Mouse (Mus musculus) embryonic facial prominence, embryonic 13.5 days (tissue): ENCODE data around the gene Sik2. TPM values are rescaled to one million over a fixed set of nuclear protein-coding genes. Genes with fewer than 3 reads are reported as not detected.

Experiments
- ATAC-seq: fragments of 200-750 bp; cut with Nextera tagmentation; 2 replicates; pipeline ENCODE4 v1.8.0; 2017; ENCODE audit warnings: low read depth; ENCODE audit not compliant: insufficient number of reproducible peaks, insufficient read depth, low FRiP score, low TSS enrichment
- H3K27ac ChIP-seq: fragments of 300-500 bp; sonication (generic); 2 replicates; pipeline ENCODE4 v1.5.1; 2015; ENCODE audit warnings: moderate library complexity, mild to moderate bottlenecking, inconsistent platforms
- H3K27me3 ChIP-seq: fragments of 300-500 bp; sonication (generic); 2 replicates; pipeline ENCODE4 v1.6.1; 2015; ENCODE audit warnings: mild to moderate bottlenecking, inconsistent platforms
- H3K36me3 ChIP-seq: fragments of 300-500 bp; sonication (generic); 2 replicates; pipeline ENCODE4 v1.6.1; 2015; ENCODE audit warnings: mild to moderate bottlenecking, inconsistent platforms
- H3K4me1 ChIP-seq: fragments of 300-500 bp; sonication (generic); 2 replicates; pipeline ENCODE4 v1.6.1; 2015; ENCODE audit warnings: inconsistent platforms
- H3K4me2 ChIP-seq: fragments of 300-500 bp; sonication (generic); 2 replicates; pipeline ENCODE4 v1.6.1; 2015; ENCODE audit warnings: moderate library complexity, mild to moderate bottlenecking, inconsistent platforms
- H3K4me3 ChIP-seq: fragments of 300-500 bp; sonication (generic); 2 replicates; pipeline ENCODE4 v1.5.1; 2015; ENCODE audit warnings: mild to moderate bottlenecking, inconsistent platforms
- H3K9ac ChIP-seq: fragments of 300-500 bp; sonication (generic); 2 replicates; pipeline ENCODE4 v1.6.1; 2015; ENCODE audit warnings: mild to moderate bottlenecking, inconsistent platforms
- H3K9me3 ChIP-seq: fragments of 300-500 bp; sonication (generic); 2 replicates; pipeline ENCODE4 v1.6.1; 2016; ENCODE audit warnings: inconsistent platforms
- WGBS: fragments of 180-500 bp; shearing (Covaris S2); methylation state at CpG from one replicate; pipeline ENCODE4 v1.1.7; 2015; ENCODE audit warnings: mixed read lengths; 5-methylcytosine and 5-hydroxymethylcytosine counted together
- polyA plus RNA-seq: library from polyadenylated mRNA; unstranded; fragments of >200 nt; fragmentation: Nextera tagmentation; extraction: Ambion mirVana; gene quantifications from 2 replicates; pipeline ENCODE4 v1.2.1, GENCODE M21; 2015

Sik2 gene
- polyA plus RNA-seq, 1 experiment from 2014 or later, result 19.4 TPM

GRCm38 (mm10) chr9:50847606-50848368 is 161.1 kb downstream of the Sik2 start:
- no peak for ATAC-seq
- Histone ChIP-seq H3K9me3 (no peaks in the 10 kb centered on the region), H3K9ac (no peak overlapping the region), H3K27me3 (no peaks in the 10 kb centered on the region), H3K4me3 (no peak overlapping the region), H3K36me3 (peaks cover 25% of the 10 kb centered on the region), H3K27ac (no peak overlapping the region), H3K4me1 (peaks cover 25% of the 10 kb centered on the region), H3K4me2 (no peak overlapping the region)
- 59% methylated on average over 12 of the region's 12 CpGs for WGBS

GRCm38 (mm10) chr9:50847133-50847532 is 161.7 kb downstream of the Sik2 start:
- Histone ChIP-seq H3K9ac (no peak overlapping the region), H3K27me3 (no peaks in the 10 kb centered on the region), H3K27ac (no peak overlapping the region), H3K36me3 (peaks cover 28% of the 10 kb centered on the region), H3K4me1 (peaks cover 19% of the 10 kb centered on the region), H3K4me3 (no peak overlapping the region), H3K9me3 (no peaks in the 10 kb centered on the region), H3K4me2 (no peak overlapping the region)
- WGBS, result 86% methylated on average over 6 of the region's 6 CpGs
- ATAC-seq, result no peak

DNA sequence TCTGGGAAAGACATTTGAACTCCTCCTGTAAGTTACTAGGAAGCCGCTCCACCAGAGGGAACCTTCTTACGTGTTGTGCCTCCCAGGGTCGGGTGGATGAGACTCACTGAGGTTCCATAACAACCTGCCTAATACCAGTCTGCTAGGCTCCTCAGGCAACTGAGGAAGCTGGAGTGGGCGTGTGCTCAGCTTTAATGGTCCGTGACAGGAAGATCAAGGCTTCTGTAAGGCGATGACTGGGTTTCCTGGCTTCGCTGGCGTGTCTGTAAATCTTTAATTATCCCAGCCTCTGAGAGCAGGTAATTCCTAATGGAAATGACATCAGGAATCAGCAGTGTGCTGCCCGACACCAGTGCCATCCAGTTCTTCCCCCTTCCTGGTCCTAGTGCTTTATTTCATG is 163.3 kb downstream of the Sik2 start:
- Histone ChIP-seq H3K9ac (no peak overlapping the region), H3K4me2 (no peak overlapping the region), H3K4me3 (no peak overlapping the region), H3K9me3 (no peaks in the 10 kb centered on the region), H3K4me1 (peaks cover 12% of the 10 kb centered on the region), H3K36me3 (peaks cover 28% of the 10 kb centered on the region), H3K27ac (no peak overlapping the region), H3K27me3 (no peaks in the 10 kb centered on the region)
- ATAC-seq, result no peak
- 51% methylated on average over 9 of the region's 9 CpGs for WGBS

GRCm38 (mm10) chr9:50845081-50845480 is 163.8 kb downstream of the Sik2 start, which contains the start of gene Ppp2r1b:
TSS of gene Ppp2r1b (plus strand) at chr9:50845301.
- no peaks in the 10 kb centered on the region for H3K27me3 ChIP-seq
- H3K4me3 ChIP-seq, result no peak within 1 kb of the TSS
- H3K27ac ChIP-seq, result no peak within 1 kb of the TSS
- no peaks in the 10 kb centered on the region for H3K9me3 ChIP-seq
- no peak within 1 kb of the TSS for H3K9ac ChIP-seq
- peaks cover 7% of the 10 kb centered on the region for H3K4me1 ChIP-seq
- no peak within 1 kb of the TSS for H3K4me2 ChIP-seq
- ATAC-seq, result no peak
- 84% methylated on average over 3 of the region's 3 CpGs for WGBS
- H3K36me3 ChIP-seq, result peaks cover 28% of the 10 kb centered on the region

Other genes starting within 250 kb of the Sik2 start
- 11.1 and 12.4 TPM in 2 replicates for gene Fdxacb1, start 240.8 kb downstream of the Sik2 start, polyA plus RNA-seq
- 36.9 and 43.8 TPM in 2 replicates for gene Alg9, start 234.1 kb downstream of the Sik2 start, polyA plus RNA-seq
- gene 1110032A03Rik, start 233.6 kb downstream of the Sik2 start, polyA plus RNA-seq, result 35.6 and 39.8 TPM in 2 replicates
- gene Ppp2r1b, start 163.8 kb downstream of the Sik2 start, polyA plus RNA-seq, result 72.2 and 75.3 TPM in 2 replicates
- gene Btg4, start 51.8 kb upstream of the Sik2 start, polyA plus RNA-seq, result not detected in 2 replicates
- 4.5 and 5.4 TPM in 2 replicates for gene Layn, start 68.0 kb upstream of the Sik2 start, polyA plus RNA-seq
- gene 4833427G06Rik, start 93.0 kb upstream of the Sik2 start, polyA plus RNA-seq, result not detected in 2 replicates
- gene Gm32742, start 156.4 kb upstream of the Sik2 start, polyA plus RNA-seq, result 0.03 TPM in 2 replicates
- gene Pou2af1, start 204.6 kb upstream of the Sik2 start, polyA plus RNA-seq, result 0.15 TPM in 1 of 2 replicates, not detected in the other